Mouse (Mus musculus): ENCODE results near the gene Pm20d2. TPM values are rescaled to one million over a fixed set of nuclear protein-coding genes. Genes with fewer than 3 reads are reported as not detected.

The Pm20d2 gene
- polyA plus RNA-seq (2015; fragmentation: Nextera tagmentation; extraction: Ambion mirVana): 1.5 and 1.7 TPM in 2 replicates

- no peaks in the 10 kb centered on the region for H3K27me3 ChIP-seq
- H3K27ac ChIP-seq: peak within 1 kb of the TSS; percentile 91
- ATAC-seq (ENCODE audit: insufficient number of reproducible peaks, low FRiP score, low TSS enrichment, low read depth): no peak
- peak within 1 kb of the TSS; percentile 61 for H3K4me3 ChIP-seq
- WGBS: 16% methylated on average over 6 of the region's 6 CpGs
- no peaks in the 10 kb centered on the region for H3K36me3 ChIP-seq
- H3K4me1 ChIP-seq: peaks cover 12% of the 10 kb centered on the region; the same call in 1 of the 2 replicates
- peak within 1 kb of the TSS; percentile 39 for H3K9ac ChIP-seq
- H3K9me3 ChIP-seq: no peaks in the 10 kb centered on the region
- peak within 1 kb of the TSS; percentile 89 for H3K4me2 ChIP-seq
These were observed at the start of gene Pm20d2 for GRCm38 (mm10) chr4:33189735-33190036. Gene Pm20d2 (minus strand): TSS chr4:33189737.

- H3K9ac ChIP-seq: no peak overlapping the region
- WGBS: 85% methylated on average over 18 of the region's 18 CpGs
- ATAC-seq (ENCODE audit: insufficient number of reproducible peaks, low FRiP score, low TSS enrichment, low read depth): no peak
These were observed 41.3 kb upstream of the Pm20d2 start for GRCm38 (mm10) chr4:33230881-33231280.

GRCm38 (mm10) chr4:33229639-33230038 lies 40.1 kb upstream of the Pm20d2 start:
- Histone ChIP-seq H3K36me3 (no peaks in the 10 kb centered on the region; the same call in 1 of the 2 replicates), H3K4me2 (no peak overlapping the region), H3K4me3 (no peak overlapping the region), H3K27me3 (no peaks in the 10 kb centered on the region), H3K27ac (no peak overlapping the region), H3K9ac (no peak overlapping the region), H3K9me3 (no peaks in the 10 kb centered on the region), H3K4me1 (peaks cover under 1% of the 10 kb centered on the region; the same call in 1 of the 2 replicates)
- WGBS: 74% methylated on average over 4 of the region's 4 CpGs
- no peak for ATAC-seq (ENCODE audit: insufficient number of reproducible peaks, low FRiP score, low TSS enrichment, low read depth)

More at GRCm38 (mm10) chr4:33230881-33231280, 41.3 kb upstream of the Pm20d2 start:
- no peak overlapping the region for H3K4me3 ChIP-seq
- no peak overlapping the region for H3K27ac ChIP-seq
- no peaks in the 10 kb centered on the region for H3K4me1 ChIP-seq
- no peak overlapping the region for H3K4me2 ChIP-seq
- no peaks in the 10 kb centered on the region for H3K9me3 ChIP-seq
- H3K27me3 ChIP-seq: no peaks in the 10 kb centered on the region
- no peaks in the 10 kb centered on the region; the same call in 1 of the 2 replicates for H3K36me3 ChIP-seq

- peaks cover 3% of the 10 kb centered on the region; the same call in 1 of the 2 replicates for H3K4me1 ChIP-seq
- no peaks in the 10 kb centered on the region; the same call in 1 of the 2 replicates for H3K36me3 ChIP-seq
- no peak for ATAC-seq (ENCODE audit: insufficient number of reproducible peaks, low FRiP score, low TSS enrichment, low read depth)
- H3K4me2 ChIP-seq: no peak overlapping the region
- no peaks in the 10 kb centered on the region for H3K9me3 ChIP-seq
- 86% methylated on average over 7 of the region's 7 CpGs for whole genome bisulfite sequencing
- no peak overlapping the region for H3K9ac ChIP-seq
- H3K27ac ChIP-seq: no peak overlapping the region
- no peaks in the 10 kb centered on the region for H3K27me3 ChIP-seq
- H3K4me3 ChIP-seq: no peak overlapping the region
These were observed 37.6 kb upstream of the Pm20d2 start for GRCm38 (mm10) chr4:33227164-33227563.

GRCm38 (mm10) chr4:33224003-33224675 lies 34.6 kb upstream of the Pm20d2 start:
- Histone ChIP-seq H3K9ac (no peak overlapping the region), H3K4me2 (no peak overlapping the region), H3K27ac (no peak overlapping the region), H3K4me1 (peaks cover 3% of the 10 kb centered on the region; the same call in 1 of the 2 replicates), H3K27me3 (no peaks in the 10 kb centered on the region), H3K4me3 (no peak overlapping the region), H3K36me3 (no peaks in the 10 kb centered on the region), H3K9me3 (no peaks in the 10 kb centered on the region)
- WGBS: 39% methylated on average over 7 of the region's 7 CpGs
- ATAC-seq (ENCODE audit: insufficient number of reproducible peaks, low FRiP score, low TSS enrichment, low read depth): no peak

GRCm38 (mm10) chr4:33221847-33222246 lies 32.3 kb upstream of the Pm20d2 start:
- Histone ChIP-seq H3K9ac (no peak overlapping the region), H3K27me3 (no peaks in the 10 kb centered on the region), H3K36me3 (no peaks in the 10 kb centered on the region), H3K27ac (no peak overlapping the region), H3K4me1 (peaks cover 3% of the 10 kb centered on the region; the same call in 1 of the 2 replicates), H3K4me2 (no peak overlapping the region), H3K4me3 (no peak overlapping the region), H3K9me3 (no peaks in the 10 kb centered on the region)
- ATAC-seq (ENCODE audit: insufficient number of reproducible peaks, low FRiP score, low TSS enrichment, low read depth): no peak
- WGBS: 52% methylated on average over 1 of the region's 1 CpGs

- Histone ChIP-seq H3K27me3 (no peaks in the 10 kb centered on the region), H3K9me3 (no peaks in the 10 kb centered on the region), H3K27ac (peak within 1 kb of the TSS; percentile 69), H3K4me1 (peaks cover 9% of the 10 kb centered on the region), H3K36me3 (no peaks in the 10 kb centered on the region), H3K4me3 (peak within 1 kb of the TSS; percentile 71), H3K9ac (peak within 1 kb of the TSS; percentile 73), H3K4me2 (peak within 1 kb of the TSS; percentile 95)
- ATAC-seq (ENCODE audit: insufficient number of reproducible peaks, low FRiP score, low TSS enrichment, low read depth): no peak; the same call in 1 of the 2 replicates
- 1% methylated on average over 65 of the region's 65 CpGs for WGBS
These were observed 19.6 kb upstream of the Pm20d2 start, which contains the start of gene Srsf12 for GRCm38 (mm10) chr4:33208881-33209841. Gene Srsf12 (plus strand): TSS chr4:33208991.

- no peak overlapping the region for H3K4me3 ChIP-seq
- no peak overlapping the region for H3K4me2 ChIP-seq
- H3K36me3 ChIP-seq: no peaks in the 10 kb centered on the region
- no peaks in the 10 kb centered on the region for H3K9me3 ChIP-seq
- no peaks in the 10 kb centered on the region for H3K27me3 ChIP-seq
- 66% methylated on average over 2 of the region's 2 CpGs for WGBS
- no peak for ATAC-seq (ENCODE audit: insufficient number of reproducible peaks, low FRiP score, low TSS enrichment, low read depth)
- no peak overlapping the region for H3K27ac ChIP-seq
- no peak overlapping the region for H3K9ac ChIP-seq
- H3K4me1 ChIP-seq: peaks cover 9% of the 10 kb centered on the region
These were observed 18.0 kb upstream of the Pm20d2 start for GRCm38 (mm10) chr4:33207551-33207950.

- no peak overlapping the region for H3K4me2 ChIP-seq
- H3K9me3 ChIP-seq: no peaks in the 10 kb centered on the region
- 6% methylated on average over 4 of the region's 4 CpGs for WGBS
- H3K27ac ChIP-seq: no peak overlapping the region
- H3K4me3 ChIP-seq: no peak overlapping the region
- no peaks in the 10 kb centered on the region for H3K27me3 ChIP-seq
- ATAC-seq (ENCODE audit: insufficient number of reproducible peaks, low FRiP score, low TSS enrichment, low read depth): no peak
- H3K9ac ChIP-seq: no peak overlapping the region
- peaks cover 7% of the 10 kb centered on the region for H3K4me1 ChIP-seq
- H3K36me3 ChIP-seq: no peaks in the 10 kb centered on the region
These were observed 15.1 kb upstream of the Pm20d2 start for GRCm38 (mm10) chr4:33204682-33205081.

GRCm38 (mm10) chr4:33198117-33198516 lies 8.6 kb upstream of the Pm20d2 start:
- ATAC-seq (ENCODE audit: insufficient number of reproducible peaks, low FRiP score, low TSS enrichment, low read depth): no peak
- Histone ChIP-seq H3K27ac (no peak overlapping the region), H3K4me3 (no peak overlapping the region), H3K36me3 (no peaks in the 10 kb centered on the region), H3K27me3 (no peaks in the 10 kb centered on the region), H3K9ac (no peak overlapping the region), H3K9me3 (no peaks in the 10 kb centered on the region), H3K4me2 (no peak overlapping the region), H3K4me1 (no peaks in the 10 kb centered on the region)
- 22% methylated on average over 2 of the region's 2 CpGs for WGBS

GRCm38 (mm10) chr4:33188781-33189734 lies 479 bp downstream of the Pm20d2 start:
- Histone ChIP-seq H3K27me3 (no peaks in the 10 kb centered on the region), H3K36me3 (no peaks in the 10 kb centered on the region), H3K4me1 (peaks cover 12% of the 10 kb centered on the region; the same call in 1 of the 2 replicates), H3K9me3 (no peaks in the 10 kb centered on the region), H3K4me3 (peak overlapping the region; percentile 61), H3K27ac (peak overlapping the region; percentile 91), H3K9ac (peak overlapping the region; percentile 39), H3K4me2 (peak overlapping the region; percentile 89)
- peak; percentile 84 for ATAC-seq (ENCODE audit: insufficient number of reproducible peaks, low FRiP score, low TSS enrichment, low read depth)
- under 1% methylated on average over 120 of the region's 123 CpGs for WGBS
